Mouse (Mus musculus) embryo, embryonic 10 days (tissue): ENCODE measurements around the gene Ubl3.
A peak's percentile ranks its signal among the peaks of the same experiment; 100 is the strongest.

ENCODE experiments used
- DNase-seq: peaks from one replicate; pipeline ENCODE4 v3.0.0-alpha.2; 2015; ENCODE audit warnings: low spot score

Ubl3 gene

DNA sequence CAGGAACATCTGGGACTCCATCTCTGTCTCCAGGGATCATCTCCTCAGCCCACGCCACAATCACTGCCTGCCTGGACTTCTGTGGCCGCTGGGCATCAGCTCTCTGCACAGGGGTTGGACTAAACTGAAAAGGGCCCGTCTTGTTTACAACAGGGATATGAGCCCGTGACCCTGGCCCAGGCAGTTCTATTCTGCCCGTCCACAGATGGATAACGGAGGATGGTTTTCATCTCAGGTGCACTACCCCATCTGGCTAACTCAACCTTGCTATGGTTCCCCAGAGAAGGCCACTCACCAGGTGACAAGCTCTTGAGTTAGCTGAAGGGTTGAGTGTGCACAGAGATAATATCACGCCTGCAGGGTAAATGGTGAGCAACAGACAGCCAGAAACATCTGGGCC lies 78.2 kb downstream of the Ubl3 start:
- no peak for DNase-seq

DNA sequence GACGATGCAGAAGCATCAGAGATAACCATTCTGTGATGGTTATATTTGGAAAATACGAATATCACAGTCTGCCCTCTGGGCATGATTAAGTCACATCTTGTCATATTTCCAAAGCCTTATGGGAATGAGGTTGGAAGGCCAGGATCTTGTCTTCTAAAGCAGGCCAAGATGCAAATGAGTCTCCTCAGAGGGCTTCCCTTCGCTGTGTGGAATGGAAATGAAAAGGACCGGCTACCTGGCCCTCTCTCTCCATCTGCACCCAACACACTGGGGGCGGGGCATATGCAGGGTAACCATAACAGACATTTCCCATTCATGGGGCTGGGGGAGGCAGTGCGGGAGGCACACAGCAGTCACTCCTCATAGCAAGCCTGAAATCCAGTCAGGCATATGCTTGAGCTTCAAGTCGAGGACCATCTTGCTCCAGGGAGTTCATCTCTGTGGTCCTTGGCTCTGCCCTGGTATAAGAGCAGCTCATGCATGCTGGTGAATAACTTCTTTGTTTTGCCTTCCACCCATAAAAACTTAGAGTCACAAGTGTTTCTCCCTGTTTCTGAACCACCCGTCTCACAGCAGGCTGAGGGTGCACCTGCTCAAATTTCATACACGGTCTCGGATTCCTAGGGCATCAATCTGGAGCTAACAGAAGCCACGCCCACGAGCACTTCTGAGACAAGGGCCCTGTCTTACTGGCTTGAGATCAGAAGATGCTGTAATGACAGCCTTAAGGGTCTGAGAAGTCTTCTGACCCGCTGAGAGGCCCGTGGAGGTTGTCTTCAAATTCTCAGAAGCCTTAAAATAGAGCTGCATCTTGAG lies 83.8 kb downstream of the Ubl3 start:
- DNase-seq = peak; percentile 42

DNA sequence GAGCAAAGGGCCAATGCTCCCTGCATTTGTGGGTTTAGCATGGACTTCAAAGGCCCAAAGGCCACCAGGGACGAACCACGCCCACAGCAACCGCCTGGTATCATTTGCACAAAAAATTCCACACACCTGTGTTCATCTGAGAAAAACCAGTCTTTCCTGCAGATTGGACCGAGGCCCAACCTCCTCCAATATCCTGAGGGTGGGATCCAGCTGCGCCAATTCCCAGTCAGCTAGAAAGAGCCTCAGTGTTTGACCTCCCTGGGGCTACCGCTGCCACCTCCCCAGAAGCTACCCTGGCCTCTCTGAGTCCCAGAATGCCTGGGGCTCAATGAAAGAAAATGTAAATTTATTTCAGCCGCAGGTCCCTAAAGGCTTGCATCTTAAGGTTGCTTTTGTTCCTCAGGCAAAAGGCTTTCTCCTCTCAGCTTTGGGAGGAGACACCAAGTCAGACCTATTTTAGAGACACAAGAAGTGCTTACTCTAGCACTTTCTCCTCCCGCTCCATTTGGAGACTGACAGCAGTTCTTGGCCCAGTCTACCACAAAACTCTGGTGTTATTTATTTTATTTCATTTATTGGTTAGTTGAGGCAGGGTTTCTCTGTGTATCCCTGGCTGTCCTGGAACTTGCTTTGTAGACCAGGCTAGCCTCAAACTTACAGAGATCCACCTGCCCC lies 85.5 kb downstream of the Ubl3 start:
- no peak for DNase-seq

DNA sequence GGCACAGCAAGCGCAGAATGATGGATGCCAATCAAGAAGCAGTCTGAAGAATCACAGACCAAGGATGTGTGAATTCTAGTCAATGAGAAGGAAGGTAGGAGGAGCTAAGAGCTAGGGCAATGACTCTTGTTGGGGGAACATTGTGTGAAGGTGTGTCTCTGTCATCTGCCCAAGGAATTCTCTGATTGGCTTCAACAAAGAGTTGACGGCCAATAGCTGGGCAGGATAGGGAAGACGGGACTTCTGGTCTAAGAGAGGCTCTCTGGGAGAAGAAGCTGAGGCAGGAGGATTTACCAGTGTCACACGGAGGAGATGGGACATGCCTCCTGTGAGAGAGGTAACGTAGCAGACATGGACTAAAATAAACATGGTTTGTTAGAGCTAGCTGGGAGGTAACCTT lies 86.5 kb downstream of the Ubl3 start:
- DNase-seq = no peak

DNA sequence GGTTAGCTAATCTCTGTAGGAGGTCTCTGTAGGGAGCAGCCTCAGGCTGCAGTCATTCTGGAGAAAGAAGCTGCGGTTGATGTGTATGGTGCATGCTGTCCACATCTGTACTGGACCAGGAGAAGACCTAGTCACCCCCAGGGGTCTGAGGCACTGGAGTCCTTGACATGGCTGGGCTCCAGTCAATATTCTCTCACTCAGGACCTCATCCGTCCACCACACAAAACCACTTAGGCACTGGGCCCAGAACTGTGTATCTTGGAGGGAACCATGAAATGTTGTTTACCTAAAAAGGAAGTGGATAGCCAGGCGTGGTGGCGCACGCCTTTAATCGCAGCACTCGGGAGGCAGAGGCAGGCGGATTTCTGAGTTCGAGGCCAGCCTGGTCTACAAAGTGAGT lies 87.5 kb downstream of the Ubl3 start:
- no peak for DNase-seq

DNA sequence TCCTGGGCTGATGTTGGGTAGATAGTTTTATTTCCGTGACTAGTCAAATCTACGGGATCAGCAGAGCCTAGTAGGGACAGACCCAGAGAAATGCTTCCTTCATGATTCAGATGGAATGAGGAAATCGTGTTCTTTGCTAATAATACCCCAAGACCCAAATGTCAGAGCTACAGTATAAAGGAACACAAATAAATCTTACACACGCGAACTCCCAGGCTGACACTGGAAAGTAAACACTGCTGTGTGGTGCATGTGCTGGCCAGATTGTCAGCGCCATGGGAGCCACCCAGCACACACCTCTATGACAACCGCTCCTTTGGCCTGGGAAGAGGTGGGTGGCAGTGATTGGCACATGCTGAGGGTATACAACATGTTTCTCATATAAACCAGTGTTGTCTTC lies 88.1 kb downstream of the Ubl3 start:
- no peak for DNase-seq

DNA sequence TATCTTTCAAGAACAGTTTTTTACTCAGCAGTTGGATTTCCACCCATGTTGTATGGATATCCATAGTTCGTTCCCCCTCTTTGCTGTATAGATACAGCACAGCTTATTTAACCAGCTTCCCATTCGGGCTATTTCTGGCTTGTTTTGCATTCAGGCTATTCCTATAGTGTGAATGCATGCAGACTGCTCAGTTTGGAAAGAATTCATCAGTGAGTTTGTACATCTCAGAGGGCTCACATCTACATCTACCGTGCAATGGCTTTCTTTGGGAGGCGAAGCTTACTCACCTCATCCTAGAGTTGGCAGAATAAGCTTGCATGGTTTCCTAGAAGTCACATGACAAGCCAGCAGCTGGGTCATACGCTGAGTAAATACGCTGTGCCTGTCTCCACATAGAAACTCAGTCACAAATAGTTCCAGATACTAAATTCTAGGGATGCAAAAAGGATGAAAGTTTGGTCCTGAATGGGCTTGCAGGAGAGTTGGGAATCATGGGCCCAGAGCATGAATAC lies 88.8 kb downstream of the Ubl3 start:
- DNase-seq = no peak
